Mouse (Mus musculus) retina, adult 2 months (tissue): ENCODE data around the gene Grid1.

Experiments
- DNase-seq: peaks from one replicate; pipeline ENCODE4 v3.0.0-alpha.2; 2012; ENCODE audit warnings: low read depth, low spot score

Grid1 gene

GRCm38 (mm10) chr14:34819919-34820652 lies at the start of gene Grid1:
Grid1 (plus strand) TSS chr14:34820108.
- DNase-seq = no peak

GRCm38 (mm10) chr14:34770467-34770866 lies 49.4 kb upstream of the Grid1 start:
- DNase-seq = no peak

GRCm38 (mm10) chr14:34771601-34772000 lies 48.3 kb upstream of the Grid1 start:
- DNase-seq = no peak

- no peak for DNase-seq
Observed at GRCm38 (mm10) chr14:34772132-34772531, 47.8 kb upstream of the Grid1 start.

GRCm38 (mm10) chr14:34773681-34774080 lies 46.2 kb upstream of the Grid1 start:
- no peak for DNase-seq

- no peak for DNase-seq
Observed at GRCm38 (mm10) chr14:34774231-34774630, 45.7 kb upstream of the Grid1 start.

- no peak for DNase-seq
Observed at GRCm38 (mm10) chr14:34776719-34777385, 43.1 kb upstream of the Grid1 start.

GRCm38 (mm10) chr14:34777810-34778209 lies 42.1 kb upstream of the Grid1 start:
- peak; percentile 56 for DNase-seq

GRCm38 (mm10) chr14:34778760-34779159 lies 41.1 kb upstream of the Grid1 start:
- DNase-seq = no peak

- no peak for DNase-seq
Observed at GRCm38 (mm10) chr14:34793406-34794037, 26.4 kb upstream of the Grid1 start.

- peak; percentile 50 for DNase-seq
Observed at GRCm38 (mm10) chr14:34810763-34811489, 9.0 kb upstream of the Grid1 start.

- no peak for DNase-seq
Observed at GRCm38 (mm10) chr14:34811490-34811808, 8.5 kb upstream of the Grid1 start.

GRCm38 (mm10) chr14:34816301-34816700 lies 3.6 kb upstream of the Grid1 start:
- DNase-seq = no peak

- no peak for DNase-seq
Observed at GRCm38 (mm10) chr14:34818387-34818980, 1.4 kb upstream of the Grid1 start.

GRCm38 (mm10) chr14:34819121-34819918 lies 588 bp upstream of the Grid1 start:
- no peak for DNase-seq

- no peak for DNase-seq
Observed at GRCm38 (mm10) chr14:34820653-34821005, 721 bp downstream of the Grid1 start.

GRCm38 (mm10) chr14:34821131-34821790 lies 1.4 kb downstream of the Grid1 start:
- no peak for DNase-seq

GRCm38 (mm10) chr14:34823136-34823535 lies 3.2 kb downstream of the Grid1 start:
- no peak for DNase-seq

GRCm38 (mm10) chr14:34824186-34824585 lies 4.3 kb downstream of the Grid1 start:
- DNase-seq = no peak

GRCm38 (mm10) chr14:34825902-34826301 lies 6.0 kb downstream of the Grid1 start:
- no peak for DNase-seq

- DNase-seq = no peak
Observed at GRCm38 (mm10) chr14:34829831-34830230, 9.9 kb downstream of the Grid1 start.
